Mouse (Mus musculus) C2C12 (cell line): ENCODE data around the gene Mfsd7a. TPM values are rescaled to one million over a fixed set of nuclear protein-coding genes. Genes with fewer than 3 reads are reported as not detected.
"Not testable (repeated sequence)": the region's sequence is repeated elsewhere in the genome, so short reads cannot be mapped to it uniquely, and the experiment has no call there.

Experiments
- H3K27me3 ChIP-seq: one replicate; pipeline ENCODE4 v1.6.1; 2011; ENCODE audit not compliant: control insufficient read depth, insufficient read depth, insufficient read length
- H3K36me3 ChIP-seq: one replicate; pipeline ENCODE4 v1.6.1; 2011; ENCODE audit not compliant: control insufficient read depth, insufficient read depth
- H3K4me3 ChIP-seq: one replicate; pipeline ENCODE4 v1.5.1; 2011; ENCODE audit warnings: mild to moderate bottlenecking, control low read depth; ENCODE audit not compliant: poor library complexity, insufficient read depth, severe bottlenecking
- H3K79me2 ChIP-seq: one replicate; pipeline ENCODE4 v1.6.1; 2011; ENCODE audit not compliant: control insufficient read depth, insufficient read depth
- H3K79me3 ChIP-seq: one replicate; pipeline ENCODE4 v1.6.1; 2011; ENCODE audit warnings: low read depth, control low read depth
- H3ac ChIP-seq: one replicate; pipeline ENCODE3; 2011; ENCODE audit warnings: low read depth; ENCODE audit not compliant: control insufficient read depth, insufficient read length
- CEBPB ChIP-seq: IDR thresholded peaks from one replicate; pipeline ENCODE4 v1.6.1; 2011; ENCODE audit warnings: low read depth, mild to moderate bottlenecking, control low read depth, moderate library complexity
- CTCF ChIP-seq: IDR thresholded peaks from one replicate; pipeline ENCODE4 v1.5.1; 2011; ENCODE audit not compliant: control insufficient read depth, insufficient read depth, insufficient read length
- FOSL1 ChIP-seq: IDR thresholded peaks from one replicate; pipeline ENCODE4 v1.8.0; 2011; ENCODE audit warnings: mild to moderate bottlenecking, low read length; ENCODE audit not compliant: poor library complexity, insufficient read depth, severe bottlenecking
- MAX ChIP-seq: IDR thresholded peaks from one replicate; pipeline ENCODE4 v1.6.1; 2011; ENCODE audit warnings: mild to moderate bottlenecking, control low read depth
- MYOD1 ChIP-seq: IDR thresholded peaks from one replicate; pipeline ENCODE4 v1.6.1; 2011; ENCODE audit warnings: low read depth; ENCODE audit not compliant: control insufficient read depth, insufficient read length
- MYOG ChIP-seq: IDR thresholded peaks from one replicate; pipeline ENCODE4 v1.6.1; 2011; ENCODE audit not compliant: control insufficient read depth, insufficient read length; ENCODE audit errors: extremely low read depth
- USF1 ChIP-seq: IDR thresholded peaks from one replicate; pipeline ENCODE4 v1.6.1; 2011; ENCODE audit warnings: low read depth, mild to moderate bottlenecking, control low read depth, moderate library complexity
- long read RNA-seq, 2 experiments: library from polyadenylated mRNA; unstranded; transcript quantifications; one replicate each; pipeline ENCODE4 v2.0.0; 2019 to 2020
- polyA plus RNA-seq: library from polyadenylated mRNA; unstranded; fragments of >200 nt; fragmentation: generic; extraction: Trizol; gene quantifications from one replicate; pipeline ENCODE4 v1.2.1, GENCODE M21; 2012; ENCODE audit warnings: missing spikeins

Mfsd7a gene
- polyA plus RNA-seq = 0.25 TPM
- long read RNA-seq, experiment 1 = 0 reads
- long read RNA-seq, experiment 2, partial matches to known transcripts = 0 of 3 reads
- long read RNA-seq, experiment 2, other reads (novel, unspliced or antisense) = 1 of 3 reads

DNA sequence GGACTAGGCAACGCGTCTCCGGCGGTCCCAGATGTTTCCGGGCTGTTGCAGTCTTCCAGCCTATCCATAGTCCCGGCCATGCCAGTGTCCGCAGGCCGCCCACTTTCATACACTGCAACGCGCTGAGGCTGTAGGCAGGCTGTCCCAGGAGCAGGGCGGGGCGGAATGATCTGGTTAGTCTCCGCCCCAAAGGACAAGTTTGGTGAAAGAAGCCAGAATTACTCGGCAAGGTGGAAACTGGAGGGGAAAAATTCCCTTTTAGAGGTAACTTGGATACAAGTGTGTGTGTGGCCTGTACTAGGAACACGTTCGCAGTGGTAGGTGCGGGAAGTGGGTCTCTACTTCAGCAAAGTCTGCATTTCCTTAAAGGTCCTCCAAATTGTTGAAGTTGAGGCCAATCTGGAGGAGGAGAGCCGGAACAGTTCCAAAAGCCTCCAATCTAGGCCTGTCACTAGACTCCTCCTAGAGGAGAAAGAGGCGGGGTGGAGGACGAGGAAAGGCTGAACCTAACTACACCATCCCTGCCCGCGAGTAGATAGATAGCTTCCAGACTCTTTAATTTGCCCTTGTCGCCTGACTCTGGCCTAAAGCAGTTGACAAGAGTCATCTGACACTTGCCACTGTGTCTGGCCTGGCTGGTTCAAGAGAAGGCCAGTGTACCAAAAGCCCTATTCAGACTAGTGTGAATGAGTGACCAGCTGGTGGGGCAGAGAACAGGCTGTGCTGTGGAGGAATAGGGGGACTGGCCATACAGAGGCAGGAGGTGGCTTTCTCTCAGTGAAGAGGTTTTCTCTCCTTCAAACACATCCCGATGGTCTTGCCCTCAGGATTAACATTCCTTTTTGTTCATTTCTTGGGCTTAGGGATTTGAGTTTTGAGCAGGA is at the start of gene Mfsd7a:
Mfsd7a (minus strand) TSS at position 107 of the 884 bp plus-strand sequence.
- Histone ChIP-seq H3K36me3 (no peaks in the 10 kb centered on the region), H3ac (no peak within 1 kb of the TSS), H3K79me2 (no peaks in the 10 kb centered on the region), H3K4me3 (peak within 1 kb of the TSS; percentile 23), H3K79me3 (no peaks in the 10 kb centered on the region), H3K27me3 (no peaks in the 10 kb centered on the region)
- TF ChIP-seq MAX (no peak), CTCF (no peak), MYOD1 (no peak), USF1 (no peak), CEBPB (no peak), MYOG (no peak), FOSL1 (no peak)

GRCm38 (mm10) chr5:108486148-108486547 is 37.5 kb upstream of the Mfsd7a start:
- Histone ChIP-seq H3K79me3 (peaks cover 14% of the 10 kb centered on the region), H3K79me2 (peaks cover 41% of the 10 kb centered on the region), H3K36me3 (peaks cover 69% of the 10 kb centered on the region)
- H3K4me3 ChIP-seq, H3ac ChIP-seq, H3K27me3 ChIP-seq: not testable (repeated sequence)

GRCm38 (mm10) chr5:108485239-108485638 is 36.5 kb upstream of the Mfsd7a start:
- Histone ChIP-seq H3K4me3 (no peak overlapping the region), H3K36me3 (peaks cover 64% of the 10 kb centered on the region), H3K79me2 (peaks cover 49% of the 10 kb centered on the region), H3K79me3 (peaks cover 21% of the 10 kb centered on the region), H3ac (no peak overlapping the region), H3K27me3 (no peaks in the 10 kb centered on the region)
- no peak for TF ChIP-seq MYOG
- TF ChIP-seq CTCF = peak; percentile 2

DNA sequence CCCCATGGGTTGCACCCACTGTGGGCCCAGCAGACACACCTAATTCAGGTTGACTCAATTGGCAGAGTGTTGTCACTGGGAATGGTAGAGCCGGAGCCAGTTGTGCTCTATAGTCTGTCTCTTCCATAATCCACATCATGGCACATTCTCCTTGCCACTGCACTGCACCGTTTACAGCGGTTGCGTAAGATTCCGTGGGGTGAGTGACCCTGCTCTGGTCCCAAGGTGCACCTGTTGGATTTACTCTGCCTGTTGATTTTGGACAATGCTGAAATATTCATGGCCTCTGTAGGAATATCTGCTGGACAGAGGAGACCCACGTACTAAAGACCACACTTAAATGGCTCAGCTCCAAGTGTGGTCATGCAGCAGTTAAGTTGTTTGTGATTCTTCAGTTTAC is 34.3 kb upstream of the Mfsd7a start:
- H3K79me3 ChIP-seq = peaks cover 29% of the 10 kb centered on the region
- H3K79me2 ChIP-seq = peaks cover 56% of the 10 kb centered on the region
- no peak overlapping the region for H3ac ChIP-seq
- peaks cover 53% of the 10 kb centered on the region for H3K36me3 ChIP-seq
- no peak overlapping the region for H3K4me3 ChIP-seq
- no peaks in the 10 kb centered on the region for H3K27me3 ChIP-seq
- TF ChIP-seq MYOG (no peak), MYOD1 (no peak)

GRCm38 (mm10) chr5:108475977-108476376 is 27.3 kb upstream of the Mfsd7a start:
- Histone ChIP-seq H3K36me3 (peaks cover 70% of the 10 kb centered on the region), H3ac (no peak overlapping the region), H3K79me2 (peaks cover 41% of the 10 kb centered on the region), H3K79me3 (peaks cover 25% of the 10 kb centered on the region), H3K4me3 (no peak overlapping the region), H3K27me3 (no peaks in the 10 kb centered on the region)
- no peak for TF ChIP-seq CTCF
- no peak for TF ChIP-seq FOSL1
- no peak for TF ChIP-seq MAX
- TF ChIP-seq CEBPB = no peak
- TF ChIP-seq MYOG = no peak
- no peak for TF ChIP-seq USF1
- no peak for TF ChIP-seq MYOD1

- Histone ChIP-seq H3K79me2 (peaks cover 51% of the 10 kb centered on the region), H3K36me3 (peaks cover 65% of the 10 kb centered on the region), H3K27me3 (no peaks in the 10 kb centered on the region), H3K4me3 (no peak overlapping the region), H3K79me3 (peaks cover 33% of the 10 kb centered on the region), H3ac (no peak overlapping the region)
- TF ChIP-seq MYOG = no peak
- no peak for TF ChIP-seq FOSL1
- TF ChIP-seq MYOD1 = no peak
- TF ChIP-seq MAX = no peak
- TF ChIP-seq CEBPB = no peak
- no peak for TF ChIP-seq CTCF
- TF ChIP-seq USF1 = no peak
These were observed 25.0 kb upstream of the Mfsd7a start for GRCm38 (mm10) chr5:108473737-108474136.
